Mouse (Mus musculus): ENCODE data around the gene Ctsz.

DNA sequence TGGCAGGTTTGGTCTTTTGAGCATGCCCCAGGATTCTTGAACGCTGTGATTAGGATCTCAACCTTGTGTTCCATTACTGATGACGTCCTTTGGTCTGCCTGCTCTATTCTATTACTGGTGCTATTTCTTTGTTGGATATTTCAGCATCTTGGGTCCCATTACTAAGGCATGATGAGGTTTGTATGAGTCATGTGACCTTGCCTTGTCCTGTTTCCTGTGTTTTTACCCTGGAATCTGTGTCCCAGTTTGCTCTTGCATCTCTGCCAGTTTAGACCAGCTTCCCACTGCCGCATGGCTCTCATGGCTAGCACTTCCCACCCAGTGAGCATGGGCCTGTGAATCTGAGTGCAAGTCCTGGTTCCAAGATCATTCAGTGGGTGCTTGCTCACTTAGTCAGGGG lies 46.9 kb downstream of the Ctsz start:
- TF ChIP-seq POLR2A (IDR thresholded peaks at IDR 0.05; ENCODE audit: control insufficient read depth in 1 of 2, insufficient read depth in 1 of 2, low read depth in 1 of 2, low read length in 2 of 2, poor library complexity in 1 of 2) (no peak), POLR2AphosphoS2 (IDR thresholded peaks at IDR 0.05; ENCODE audit: low read length) (no peak), MYC (IDR thresholded peaks at IDR 0.05; ENCODE audit: low read depth, low read length) (no peak), MAFK (IDR thresholded peaks at IDR 0.05; ENCODE audit: borderline replicate concordance, low read depth, low read length) (no peak), CTCF (IDR thresholded peaks at IDR 0.05 in 2 of 3, conservative IDR thresholded peaks at IDR 0.05 in 1 of 3; ENCODE audit: control insufficient read depth in 1 of 3, insufficient read depth in 1 of 3, low read depth in 2 of 3, low read length in 3 of 3, poor library complexity in 1 of 3, severe bottlenecking in 1 of 3) (no peak), ZNF384 (IDR thresholded peaks at IDR 0.05; ENCODE audit: low read depth, low read length) (no peak)

Data from MEL (cell line).